ENCODE assay signal across 8 mouse cellular contexts in genomic region chr10:128409692-128410559, GRCm38 (mm10). TPM values are rescaled to one million over a fixed set of nuclear protein-coding genes. Genes with fewer than 3 reads are reported as not detected.
DNase-seq lines count a peak whose midpoint lies in the region; ATAC-seq lines count a peak whose summit lies in the region.

No protein-coding gene starts in this region.

- DNase-seq in MEL-GATA-1-ER (ENCODE audit: extremely low read depth, low read depth) = peak; percentile 97
- peak; percentile 97 for DNase-seq in cerebellum, adult 8-10 months
- peak; percentile 98 for DNase-seq in forelimb bud, embryonic 11.5 days (ENCODE audit: low read depth, low spot score)
- peak; percentile 99 for DNase-seq in layer of hippocampus, adult 9-10 months (ENCODE audit: low spot score)
- DNase-seq in ovary, postnatal 10 days (ENCODE audit: low spot score) = peak; percentile 89
- DNase-seq in thymus, postnatal 10 days (ENCODE audit: low spot score in 2 of 2) = peak; percentile 96 to 98

- peak overlapping the region; percentile 76 for H3K4me3 ChIP-seq in lung, embryonic 16.5 days (ENCODE audit: low read length)

- H3K27ac ChIP-seq in lung, embryonic 16.5 days (ENCODE audit: low read length) = peak overlapping the region; percentile 95

- peak overlapping the region; percentile 89 for H3K9ac ChIP-seq in lung, embryonic 16.5 days (ENCODE audit: low read length)

- ATAC-seq in hematopoietic stem cell, adult 5-6 weeks (replicated peaks in 1 of 2; ENCODE audit: insufficient read depth in 1 of 2, low FRiP score in 2 of 2, low TSS enrichment in 1 of 2, low read depth in 1 of 2, poor library complexity in 2 of 2, severe bottlenecking in 2 of 2) = peak; percentile 87 to 89
- ATAC-seq in lung, embryonic 16.5 days (ENCODE audit: low read depth) = peak; percentile 90

- peak overlapping the region; percentile 96 for H3K4me2 ChIP-seq in lung, embryonic 16.5 days (ENCODE audit: low read depth, low read length)

- H3K4me1 ChIP-seq in lung, embryonic 16.5 days (replicated peaks; ENCODE audit: control insufficient read depth, insufficient read depth, low read length) = peaks cover 26% of the 10 kb centered on the region

- no peaks in the 10 kb centered on the region for H3K36me3 ChIP-seq in lung, embryonic 16.5 days (ENCODE audit: control insufficient read depth, insufficient read depth, low read length)

- WGBS in lung, embryonic 16.5 days = 5% methylated on average over 36 of the region's 36 CpGs

- H3K27me3 ChIP-seq in lung, embryonic 16.5 days (ENCODE audit: control insufficient read depth, insufficient read depth, low read depth, low read length) = no peaks in the 10 kb centered on the region

- no peaks in the 10 kb centered on the region for H3K9me3 ChIP-seq in lung, embryonic 16.5 days (ENCODE audit: control insufficient read depth, low read length)

RNA-seq across cellular contexts. Expression of gene Nabp2, which starts 1.4 kb away (rescaled TPM):
- 57.0 and 106 TPM in 2 replicates for total RNA-seq in hematopoietic stem cell, adult 5-6 weeks (2017)
- polyA plus RNA-seq in lung, embryonic 16.5 days (2015; fragmentation: Nextera tagmentation; extraction: Ambion mirVana) = 67.7 and 74.5 TPM in 2 replicates

RNA-seq across cellular contexts. Expression of gene Rnf41, which starts 1.5 kb away (rescaled TPM):
- total RNA-seq in hematopoietic stem cell, adult 5-6 weeks (2017) = 18.4 and 20.7 TPM in 2 replicates
- 41.4 and 42.7 TPM in 2 replicates for polyA plus RNA-seq in lung, embryonic 16.5 days (2015; fragmentation: Nextera tagmentation; extraction: Ambion mirVana)

RNA-seq across cellular contexts. Expression of gene Slc39a5, which starts 8.9 kb away (rescaled TPM):
- total RNA-seq in hematopoietic stem cell, adult 5-6 weeks (2017) = not detected in 2 replicates
- polyA plus RNA-seq in lung, embryonic 16.5 days (2015; fragmentation: Nextera tagmentation; extraction: Ambion mirVana) = 0.13 and 1.0 TPM in 2 replicates

RNA-seq across cellular contexts. Expression of gene Ankrd52, which starts 33.0 kb away (rescaled TPM):
- total RNA-seq in hematopoietic stem cell, adult 5-6 weeks (2017) = 8.9 and 12.1 TPM in 2 replicates
- polyA plus RNA-seq in lung, embryonic 16.5 days (2015; fragmentation: Nextera tagmentation; extraction: Ambion mirVana) = 8.4 and 9.6 TPM in 2 replicates

RNA-seq across cellular contexts. Expression of gene Coq10a, which starts 41.1 kb away (rescaled TPM):
- 8.1 and 8.7 TPM in 2 replicates for total RNA-seq in hematopoietic stem cell, adult 5-6 weeks (2017)
- 3.7 and 4.6 TPM in 2 replicates for polyA plus RNA-seq in lung, embryonic 16.5 days (2015; fragmentation: Nextera tagmentation; extraction: Ambion mirVana)

Comparison
In these comparisons a context has a peak if more than half of its experiments do, and no peak if none do; other contexts are left out.
1. Peak in every context shown above with its lines: DNase-seq, ATAC-seq, H3K4me3 ChIP-seq and H3K27ac ChIP-seq.